Mouse (Mus musculus): ENCODE measurements around the gene Cox15.

Cox15 gene

GRCm38 (mm10) chr19:43708206-43708605 is 44.6 kb downstream of the Cox15 start:
- no peak for DNase-seq (ENCODE audit: low read depth, low spot score)

GRCm38 (mm10) chr19:43704787-43705497 is 47.9 kb downstream of the Cox15 start:
- no peak for DNase-seq (ENCODE audit: low read depth, low spot score)

- DNase-seq (ENCODE audit: low read depth, low spot score), result no peak
These were observed 48.6 kb downstream of the Cox15 start for GRCm38 (mm10) chr19:43704211-43704610.

DNA sequence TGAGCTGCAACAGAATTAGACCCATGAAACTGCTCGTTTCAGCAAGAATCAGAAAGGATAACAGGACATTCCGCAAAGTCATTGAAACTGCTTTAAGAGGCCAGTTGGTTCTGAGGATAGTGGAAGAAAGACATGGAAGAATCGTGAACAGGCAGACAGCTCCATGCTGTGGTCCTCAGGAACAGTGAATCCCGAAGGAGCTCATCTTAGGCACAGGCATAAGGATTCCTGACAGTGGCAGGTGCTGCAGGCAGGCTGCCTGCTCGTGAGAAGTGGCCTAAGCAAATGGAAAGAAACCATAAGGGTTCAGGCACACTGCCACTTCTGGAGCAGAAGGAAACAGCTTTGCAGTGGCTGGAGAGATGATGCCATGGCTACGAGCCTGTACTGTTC is 53.0 kb downstream of the Cox15 start:
- no peak for DNase-seq (ENCODE audit: low read depth, low spot score)

DNA sequence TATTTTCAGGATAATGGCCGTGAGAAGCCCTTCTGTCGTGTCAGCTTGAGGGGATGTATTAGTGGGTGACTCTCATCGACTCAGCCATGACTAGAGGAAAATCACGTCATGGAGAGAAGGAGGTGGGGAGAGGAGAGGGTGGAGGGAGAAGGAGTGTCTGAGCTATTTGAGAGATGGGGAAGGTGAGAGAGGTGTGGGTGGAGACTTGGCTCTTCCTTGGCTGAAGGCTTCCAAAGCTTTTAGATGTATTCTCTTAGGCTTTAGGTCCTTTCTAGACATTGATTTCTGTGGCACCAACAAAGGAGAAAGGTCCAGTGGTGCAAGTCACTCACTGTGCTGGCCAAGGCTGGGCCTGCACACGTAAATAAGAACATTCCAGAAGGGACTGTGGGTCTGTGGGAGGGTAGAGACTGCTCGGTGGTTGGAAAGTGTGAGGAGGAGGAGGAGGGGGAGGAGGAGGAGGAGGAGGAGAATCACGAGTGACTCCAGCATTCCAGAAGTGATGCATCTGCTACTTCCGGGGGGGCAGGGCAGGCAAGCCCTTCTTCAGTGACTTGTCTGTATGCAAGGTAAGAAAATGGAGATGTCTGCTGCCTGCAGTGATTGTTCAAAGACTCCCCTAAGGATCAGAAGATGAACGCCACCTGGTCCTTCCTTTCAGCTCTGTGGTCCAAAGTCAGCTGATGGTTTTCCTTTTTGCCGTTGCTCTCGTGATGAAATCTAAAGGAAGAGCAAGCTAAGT is 53.6 kb downstream of the Cox15 start:
- DNase-seq (ENCODE audit: low read depth, low spot score), result no peak

- no peak for DNase-seq (ENCODE audit: low read depth, low spot score)
These were observed 55.0 kb downstream of the Cox15 start for GRCm38 (mm10) chr19:43697666-43698370.

DNA sequence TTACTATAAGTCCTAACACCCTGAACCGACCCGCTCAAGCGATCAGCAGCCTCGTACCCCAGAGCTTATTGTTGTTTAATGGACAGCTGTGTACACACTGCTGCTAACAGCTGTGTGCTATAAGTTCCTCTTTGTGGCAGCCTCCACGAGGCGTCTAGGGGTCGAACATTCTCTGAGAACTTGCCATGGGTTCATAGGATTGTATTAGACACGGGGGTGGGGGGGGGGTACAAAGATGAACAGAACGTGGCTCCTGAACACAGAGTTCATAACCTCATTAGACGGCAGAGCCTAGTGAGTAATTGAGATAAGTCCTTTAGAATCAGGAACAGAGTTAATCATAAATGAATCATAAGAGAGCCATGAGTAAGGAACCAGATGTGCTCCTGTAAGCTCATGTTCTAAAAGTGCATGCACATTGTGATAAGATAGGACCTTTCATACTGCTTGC is 57.3 kb downstream of the Cox15 start:
- peak; percentile 47 for DNase-seq (ENCODE audit: low read depth, low spot score)

- no peak for DNase-seq (ENCODE audit: low read depth, low spot score)
These were observed 60.0 kb downstream of the Cox15 start for GRCm38 (mm10) chr19:43692815-43693214.

GRCm38 (mm10) chr19:43689419-43690246 is 63.2 kb downstream of the Cox15 start, which contains the start of gene Entpd7:
Entpd7 (plus strand) TSS chr19:43689672.
- peak; percentile 94 for DNase-seq (ENCODE audit: low read depth, low spot score)

Measured in 3T3-L1 (cell line).